Mouse (Mus musculus) layer of hippocampus, postnatal 14 days (tissue): ENCODE data around the gene Ep400. TPM values are rescaled to one million over a fixed set of nuclear protein-coding genes. Genes with fewer than 3 reads are reported as not detected.

Source experiments
- DNase-seq, 2 experiments: peaks; one replicate each; pipeline ENCODE4 v3.0.0; 2021 to 2022; ENCODE audit warnings: low spot score in 2 of 2, mixed read lengths in 1 of 2
- long read RNA-seq, 2 experiments: library from polyadenylated mRNA; stranded (forward); transcript quantifications; one replicate each; pipeline ENCODE4 v2.0.0; 2021
- total RNA-seq, 2 experiments: library from RNA; stranded (reverse); gene quantifications; 2 replicates each; pipeline ENCODE4 v1.2.3; 2021

Ep400 gene
- total RNA-seq: 100 to 1,000 TPM in 1 of 2 experiments, 10 to 100 TPM in 1; 90.9 to 101 TPM
- long read RNA-seq, experiment 1, partial matches to known transcripts: 8 of 12 reads
- long read RNA-seq, experiment 1, other reads (novel, unspliced or antisense): 4 of 12 reads
- long read RNA-seq, experiment 2, partial matches to known transcripts: 6 of 17 reads
- long read RNA-seq, experiment 2, other reads (novel, unspliced or antisense): 11 of 17 reads

DNA sequence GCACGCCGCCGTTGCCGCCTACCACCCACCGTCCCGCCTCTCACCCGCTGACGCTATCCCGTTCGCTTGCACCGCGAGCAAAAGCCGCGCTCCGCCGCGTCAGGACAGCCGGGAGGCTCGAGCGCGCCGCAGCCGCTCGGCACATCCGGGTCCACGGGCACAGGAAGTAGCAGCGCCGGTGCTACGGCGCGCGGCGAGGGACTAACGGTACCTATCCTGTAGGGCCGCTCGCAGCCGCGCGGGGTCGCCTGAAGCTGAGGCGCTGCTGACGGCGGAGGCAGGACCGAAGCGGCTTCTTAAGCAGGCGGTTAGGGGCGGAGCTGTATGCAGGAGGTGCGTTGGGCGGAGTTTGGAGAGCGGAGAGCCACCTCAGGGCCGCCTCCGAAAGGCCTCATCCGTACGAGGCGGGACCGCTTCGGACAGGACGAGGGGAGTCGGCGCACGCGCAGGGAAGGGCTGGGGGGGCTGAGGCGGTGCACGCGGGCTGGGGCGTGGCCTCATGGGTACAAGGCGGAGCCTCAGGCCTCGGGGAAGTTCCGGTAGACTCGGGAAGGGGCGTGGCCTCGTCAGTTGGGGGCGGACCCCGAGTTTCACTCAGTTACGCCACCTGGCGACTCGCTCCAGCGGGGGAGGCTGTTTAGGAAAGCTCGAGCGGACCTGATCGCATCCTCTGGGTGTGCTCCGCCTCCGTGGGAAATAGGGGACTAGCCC lies at the start of gene Ep400:
TSS of gene Ep400 (minus strand) at position 270 of the 711 bp plus-strand sequence.
- DNase-seq: peak; percentile 99 to 100

DNA sequence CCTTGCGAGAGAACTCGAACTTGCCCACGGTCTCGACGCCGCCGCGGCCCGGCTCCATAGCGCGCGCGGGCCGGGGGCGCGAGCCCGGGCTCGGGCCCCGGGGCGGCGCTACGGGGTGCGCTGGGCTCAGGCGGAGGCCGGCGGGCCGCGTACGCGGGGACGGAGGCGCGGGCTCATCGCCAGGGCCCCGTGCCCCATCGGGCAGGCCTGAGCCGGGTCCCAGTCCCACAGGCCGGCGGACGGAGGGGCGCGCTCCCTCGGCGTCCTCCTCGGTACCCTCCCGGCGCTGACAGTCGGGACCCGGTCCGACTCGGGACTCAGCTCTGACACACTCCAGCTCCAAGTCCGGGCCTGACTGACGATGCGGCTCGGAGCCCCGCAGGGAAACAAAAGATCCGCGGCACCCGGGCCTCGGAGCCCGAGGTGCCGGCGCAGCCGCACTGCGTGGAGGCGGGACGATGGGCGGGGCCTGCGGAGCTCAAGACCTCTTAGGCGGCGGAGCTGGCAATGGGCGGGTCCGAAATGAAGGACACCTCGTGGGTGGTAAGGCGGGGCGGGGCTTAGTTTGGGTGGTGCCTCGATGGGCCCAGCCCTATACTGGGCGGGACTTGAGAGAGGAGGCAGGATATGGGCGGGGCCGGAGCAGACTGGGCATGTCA lies 39.3 kb upstream of the Ep400 start, which contains the start of gene Ulk1:
TSS of gene Ulk1 (minus strand) at position 431 of the 659 bp plus-strand sequence.
- peak; percentile 98 to 99 for DNase-seq

DNA sequence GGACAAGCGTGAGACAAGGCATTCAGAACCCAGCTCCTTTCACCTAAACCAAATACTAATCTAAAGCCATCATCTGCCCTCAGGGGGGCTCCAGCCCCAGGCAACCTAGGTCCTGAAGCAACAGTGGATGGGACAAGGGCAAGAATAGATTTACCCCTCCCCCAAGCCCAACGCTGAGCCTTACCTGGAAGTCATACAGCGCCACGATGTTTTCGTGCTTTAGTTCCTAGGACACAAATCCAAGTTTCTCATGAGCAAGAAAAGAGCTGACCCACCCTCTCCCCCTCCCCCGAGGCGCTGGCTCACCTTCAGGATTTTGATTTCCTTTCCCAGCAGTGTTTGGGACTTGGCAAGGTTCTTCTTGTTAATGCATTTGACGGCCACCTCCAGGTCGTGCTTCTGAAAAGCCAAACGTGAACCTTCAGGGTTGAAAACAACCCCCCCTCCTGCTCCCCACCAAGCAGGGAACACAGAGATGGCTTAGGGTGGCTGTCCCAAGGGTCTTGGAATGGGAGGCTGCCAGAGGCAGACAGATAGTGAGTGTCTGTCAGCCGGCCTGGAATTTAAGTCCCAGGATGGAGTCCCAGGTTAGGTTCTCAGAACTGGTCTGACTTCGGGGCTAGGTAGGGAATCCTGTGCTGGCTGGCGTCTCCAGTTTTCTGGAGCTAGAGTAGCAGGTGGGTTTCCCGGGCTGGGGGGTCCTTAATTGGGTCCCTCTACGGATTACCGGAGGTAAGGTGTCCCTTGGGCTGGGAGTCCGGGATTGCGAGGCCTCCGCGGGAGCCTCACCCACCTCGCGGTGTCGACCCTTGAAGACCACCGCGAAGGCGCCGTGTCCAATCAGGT lies 38.5 kb upstream of the Ep400 start:
- peak; percentile 26 to 29 for DNase-seq

DNA sequence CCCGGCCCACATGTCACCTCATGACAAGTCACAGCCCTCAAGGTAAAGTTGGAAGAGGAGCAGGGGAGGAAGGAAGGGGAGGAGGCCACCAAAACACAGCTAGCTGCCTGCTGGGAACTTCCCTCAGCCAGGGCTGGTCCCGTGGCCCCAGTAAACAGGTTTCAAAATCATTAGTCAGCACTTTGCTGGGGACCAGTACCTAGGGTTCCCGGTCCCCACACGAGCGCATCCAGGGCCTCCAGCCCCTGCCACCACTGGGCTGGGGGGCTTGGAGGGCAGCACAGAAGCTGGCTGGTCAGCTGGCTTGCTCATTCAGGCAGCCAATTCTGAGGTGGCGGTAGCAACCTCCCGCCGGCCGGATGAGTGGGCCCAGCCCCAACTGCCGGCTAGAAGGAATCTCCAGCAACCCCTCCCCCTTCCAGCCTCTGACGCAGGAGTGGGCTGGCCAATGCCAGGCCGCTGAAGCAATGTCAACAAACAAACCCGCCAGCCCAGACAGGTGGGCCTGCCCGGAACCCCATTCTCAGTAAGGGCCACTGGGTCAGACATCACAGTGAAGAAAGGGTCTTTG lies 37.6 kb upstream of the Ep400 start:
- peak; percentile 73 to 79 for DNase-seq

DNA sequence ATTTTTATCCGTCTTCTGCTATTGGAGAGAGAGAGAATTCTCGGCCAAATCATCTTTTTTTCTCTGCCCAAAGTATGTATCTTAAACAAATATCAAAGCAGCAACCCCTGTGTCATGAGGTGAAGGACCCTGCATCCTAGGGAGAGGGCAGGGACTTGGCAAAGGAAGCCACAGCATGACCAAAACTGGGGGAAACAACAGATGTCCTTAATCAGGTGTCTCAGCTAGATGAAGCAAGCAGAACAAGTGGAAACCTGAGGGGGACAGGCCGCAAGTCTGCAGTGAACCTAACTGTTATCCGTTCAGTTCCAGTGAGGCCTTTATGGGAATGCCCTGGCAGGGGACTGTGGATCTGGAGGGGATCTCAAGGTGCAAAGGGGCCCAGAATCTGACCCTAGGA lies 36.9 kb upstream of the Ep400 start:
- DNase-seq: no peak

DNA sequence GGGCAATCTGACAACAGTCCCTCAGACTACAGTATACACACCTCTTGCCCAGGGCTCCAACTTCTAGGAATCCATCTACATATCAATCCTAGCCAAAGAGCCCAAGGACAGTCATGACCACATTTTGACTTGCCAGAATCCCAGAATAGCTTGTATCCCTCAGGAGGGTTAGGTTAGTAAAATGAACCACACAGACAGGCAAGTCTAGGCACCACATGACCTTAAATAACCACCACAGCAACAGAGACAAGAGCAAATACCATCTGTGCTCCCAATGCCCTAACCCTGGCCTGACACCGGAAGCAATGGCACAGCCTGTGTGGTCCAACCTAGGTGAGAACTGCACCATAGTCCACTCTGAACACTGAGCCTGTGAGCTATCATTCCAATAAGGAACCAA lies 36.2 kb upstream of the Ep400 start:
- no peak for DNase-seq

DNA sequence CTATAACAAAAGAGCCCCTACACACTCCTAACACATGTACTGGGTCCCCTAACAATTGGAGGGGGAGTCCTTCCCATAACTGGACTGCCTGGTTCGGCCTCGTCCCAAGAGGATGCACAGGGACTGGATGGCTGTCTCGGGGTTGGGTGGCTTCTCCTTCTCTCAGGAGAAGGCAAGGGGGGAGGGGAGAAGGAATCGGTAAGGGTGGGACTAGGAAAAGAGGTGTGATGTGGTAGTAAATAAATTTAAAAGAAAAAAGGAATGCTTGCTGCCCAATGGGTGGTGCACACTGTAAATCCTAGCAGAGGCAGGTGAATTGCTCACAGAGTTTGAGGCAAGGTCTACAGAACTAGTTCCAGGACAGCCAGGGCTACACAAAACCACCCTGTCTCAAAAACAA lies 35.6 kb upstream of the Ep400 start:
- no peak for DNase-seq

DNA sequence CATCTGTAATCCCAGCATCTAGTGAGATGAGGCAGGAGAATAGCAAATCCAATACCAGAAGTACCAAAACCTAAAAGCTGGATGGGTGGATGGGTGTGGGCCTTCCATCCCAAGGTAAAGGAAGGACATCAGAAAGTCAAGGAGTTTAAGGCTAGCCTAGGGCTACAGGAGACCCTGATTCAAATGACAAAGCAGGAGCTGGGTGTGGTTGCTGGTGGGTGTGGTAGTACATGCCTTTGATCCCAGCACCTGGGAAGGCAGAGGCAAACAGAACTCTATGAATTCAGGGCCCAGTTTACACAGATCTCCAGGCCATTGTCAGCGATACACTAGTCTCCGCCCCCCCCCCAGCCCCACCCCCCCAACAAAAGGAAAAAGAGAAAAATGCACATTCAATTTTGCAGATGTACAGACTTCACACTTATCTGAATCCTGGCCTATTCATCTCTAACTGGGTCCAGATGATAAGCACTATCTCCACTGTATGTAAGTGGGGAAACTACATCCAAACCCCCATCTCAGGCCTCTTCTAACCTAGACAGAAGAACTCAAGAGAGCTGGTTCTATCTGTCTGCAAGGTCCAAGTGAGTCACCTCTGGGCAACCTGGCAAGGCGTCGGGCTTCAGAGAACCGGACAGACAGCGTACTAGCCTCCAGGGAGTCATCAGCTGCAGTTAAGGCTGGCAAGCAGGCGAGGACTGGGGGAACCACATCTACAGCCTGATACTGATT lies 33.7 kb upstream of the Ep400 start:
- DNase-seq: no peak

DNA sequence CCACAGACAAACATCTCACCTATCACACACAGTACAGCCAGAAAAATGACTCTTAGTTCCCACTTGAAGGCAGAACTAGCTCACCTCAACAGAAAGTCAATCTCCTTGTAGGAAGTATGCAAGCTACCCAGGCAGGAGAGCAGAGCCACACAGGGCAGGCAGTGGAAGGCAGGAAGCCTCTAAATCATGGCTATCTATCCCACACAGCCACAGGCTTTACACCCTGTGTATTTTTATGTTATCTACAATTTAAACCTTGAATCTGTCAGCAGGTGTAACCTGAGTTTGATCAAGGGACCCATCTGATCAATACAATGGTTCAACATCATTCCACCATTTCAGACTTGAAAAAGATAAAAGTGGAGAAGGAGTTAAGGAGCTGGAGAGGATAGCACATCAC lies 32.3 kb upstream of the Ep400 start:
- DNase-seq: no peak

DNA sequence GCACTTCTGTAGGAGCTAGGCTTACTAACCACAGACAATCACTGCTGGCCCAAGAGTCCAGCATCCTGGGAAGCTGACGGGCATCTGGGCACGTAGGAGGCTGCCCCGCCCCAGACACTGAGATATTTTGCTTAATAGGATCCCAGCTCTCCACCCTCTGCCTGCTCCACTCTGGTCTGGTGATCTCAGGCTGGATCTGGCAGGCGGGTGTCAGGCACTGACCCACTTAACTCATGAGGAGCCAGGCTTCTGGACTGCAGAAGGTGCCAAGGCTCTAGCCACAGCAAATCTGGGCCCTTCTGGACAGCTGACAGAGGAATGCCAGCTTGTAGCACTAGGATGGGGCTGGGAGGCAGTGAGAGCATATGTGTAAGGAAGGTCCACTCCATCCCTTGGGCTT lies 31.7 kb upstream of the Ep400 start:
- no peak for DNase-seq

DNA sequence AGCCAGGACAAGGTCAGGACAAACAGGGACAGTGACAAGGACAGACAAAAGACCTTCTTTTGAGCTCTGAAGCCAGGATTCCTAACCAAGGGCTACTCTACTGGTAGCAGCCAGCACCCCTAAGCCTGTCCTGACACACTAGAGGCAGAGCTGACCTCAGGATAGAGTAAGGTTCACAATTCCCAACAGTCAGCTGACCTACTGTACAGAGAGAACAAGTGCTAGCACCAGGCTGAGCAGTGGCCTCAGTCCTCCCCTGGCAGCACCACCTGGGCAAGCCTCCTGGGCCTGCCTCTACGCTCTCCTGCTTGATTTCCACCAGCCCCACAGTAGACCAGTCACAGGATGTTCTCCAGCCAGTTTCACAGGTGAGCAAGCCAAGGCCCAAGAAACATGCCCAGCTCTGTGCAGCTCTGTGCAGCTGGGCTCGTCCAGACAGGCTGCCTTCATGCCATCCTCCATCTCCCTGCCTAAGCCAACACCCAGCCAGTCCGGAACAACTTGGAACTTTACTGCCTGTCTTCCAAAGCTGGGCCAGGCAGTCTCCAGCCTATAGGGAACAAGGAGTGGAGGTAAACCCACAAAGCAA lies 30.6 kb upstream of the Ep400 start:
- no peak for DNase-seq

DNA sequence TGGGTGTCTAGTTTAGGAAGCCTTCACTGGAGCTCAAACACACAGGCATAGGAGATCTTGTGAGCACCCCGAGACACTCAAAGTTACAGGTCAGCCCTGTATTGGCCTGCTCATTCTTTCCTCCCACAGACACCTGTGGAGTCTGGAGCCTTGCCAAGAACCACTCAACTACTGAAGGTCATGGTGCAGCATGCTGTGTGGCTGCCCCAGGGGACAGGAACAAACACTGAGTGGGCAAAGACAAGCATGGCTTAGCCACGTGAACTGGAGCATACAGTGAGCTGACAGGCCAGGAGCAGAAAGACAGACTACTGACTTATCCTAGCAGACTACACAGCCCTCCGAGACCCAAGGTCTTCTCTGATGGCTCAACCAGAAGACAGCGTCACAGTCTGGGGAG lies 27.2 kb upstream of the Ep400 start:
- DNase-seq: no peak

DNA sequence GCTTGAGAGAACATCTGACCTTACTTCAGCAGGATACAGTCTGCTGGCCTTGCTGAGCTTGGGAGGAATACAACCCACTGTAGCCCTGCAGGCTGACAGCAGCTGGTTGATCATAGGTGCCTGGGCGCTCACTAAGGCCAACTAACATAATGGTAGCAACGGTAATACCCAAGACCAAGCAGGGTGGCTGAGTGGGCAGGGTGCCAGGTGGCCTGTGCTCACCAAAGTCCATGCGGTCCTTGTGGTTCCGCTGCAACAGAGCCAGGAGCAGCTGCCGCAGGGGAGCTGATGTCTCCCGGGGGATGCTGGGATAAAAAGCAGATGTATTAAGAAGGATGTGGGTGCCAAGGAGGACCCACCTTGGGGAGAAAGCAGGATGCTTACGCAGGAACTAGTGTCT lies 23.8 kb upstream of the Ep400 start:
- DNase-seq: no peak

DNA sequence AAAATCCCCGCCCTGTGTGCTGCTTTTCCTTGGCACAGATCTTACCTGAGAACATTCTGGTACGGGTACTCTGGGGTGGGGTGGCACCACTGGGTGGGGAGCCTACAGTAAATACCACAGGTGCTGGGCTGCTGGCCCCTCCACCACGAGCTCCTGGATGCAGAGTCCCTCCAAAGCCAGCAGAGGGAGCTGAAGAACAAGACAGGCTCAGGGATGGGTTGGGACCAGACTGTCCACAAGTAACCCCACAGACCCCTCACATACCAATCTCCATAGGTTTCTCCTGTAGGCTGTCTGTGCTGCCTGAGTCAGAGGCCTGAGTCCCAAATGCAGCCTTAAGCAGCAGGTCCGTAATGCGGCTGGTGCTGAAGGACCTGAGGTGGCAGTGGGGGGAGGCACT lies 18.2 kb upstream of the Ep400 start:
- peak; percentile 29 to 50 for DNase-seq

DNA sequence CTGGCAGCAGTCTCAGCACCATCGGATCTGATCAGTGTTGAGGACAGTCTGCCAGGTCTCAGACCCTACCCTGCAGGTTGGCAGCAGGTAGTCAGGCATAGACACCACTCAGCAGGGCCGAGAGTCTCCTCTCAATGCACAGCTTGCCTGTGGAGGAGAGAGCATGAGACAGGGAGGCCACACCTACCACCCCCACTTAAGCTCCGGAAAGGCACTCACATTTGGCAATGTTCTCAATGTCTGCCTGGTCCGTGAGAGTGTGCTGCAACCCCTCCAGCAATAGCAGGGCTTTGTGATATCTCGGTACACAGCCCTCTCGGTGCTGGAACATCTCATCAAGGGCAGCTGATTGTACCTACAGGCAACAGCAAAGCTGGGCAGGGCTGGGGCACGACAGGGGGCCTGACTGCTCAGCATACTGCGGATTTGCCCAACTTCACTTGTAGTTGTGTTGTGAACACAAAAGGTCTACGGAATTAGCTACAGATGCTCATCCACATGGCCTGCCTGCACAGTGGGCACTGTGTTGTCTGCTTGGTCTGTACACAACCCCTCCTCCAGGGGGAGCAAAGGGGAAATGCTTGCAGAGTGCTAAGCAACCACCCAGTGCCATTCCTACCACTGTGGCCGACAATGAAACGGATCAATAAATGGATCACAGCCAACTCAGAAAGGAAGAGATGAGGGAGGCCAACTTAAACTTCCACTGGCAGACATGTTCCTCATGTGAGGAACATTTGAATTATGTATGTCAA lies 15.7 kb upstream of the Ep400 start:
- peak in 1 of 2 experiments; percentile 26 for DNase-seq

DNA sequence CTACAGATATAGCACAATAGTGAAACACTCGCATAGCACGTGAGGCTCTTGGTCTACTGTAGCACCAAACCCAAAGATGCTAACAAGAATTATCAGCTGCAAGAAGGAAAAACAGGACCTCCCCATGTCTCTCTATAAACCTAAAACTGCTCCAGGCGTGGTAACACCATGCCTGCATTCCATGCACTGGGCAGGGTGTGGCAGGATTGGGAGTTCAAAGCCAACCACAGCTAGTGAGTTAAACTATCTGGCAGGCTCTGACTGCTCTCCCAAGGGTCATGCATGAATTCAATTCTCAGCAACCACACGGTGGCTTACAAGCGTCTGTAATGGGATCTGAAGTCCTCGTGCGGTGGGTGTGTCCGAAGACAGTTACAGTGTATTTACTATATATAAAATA lies 12.6 kb upstream of the Ep400 start:
- DNase-seq: no peak

DNA sequence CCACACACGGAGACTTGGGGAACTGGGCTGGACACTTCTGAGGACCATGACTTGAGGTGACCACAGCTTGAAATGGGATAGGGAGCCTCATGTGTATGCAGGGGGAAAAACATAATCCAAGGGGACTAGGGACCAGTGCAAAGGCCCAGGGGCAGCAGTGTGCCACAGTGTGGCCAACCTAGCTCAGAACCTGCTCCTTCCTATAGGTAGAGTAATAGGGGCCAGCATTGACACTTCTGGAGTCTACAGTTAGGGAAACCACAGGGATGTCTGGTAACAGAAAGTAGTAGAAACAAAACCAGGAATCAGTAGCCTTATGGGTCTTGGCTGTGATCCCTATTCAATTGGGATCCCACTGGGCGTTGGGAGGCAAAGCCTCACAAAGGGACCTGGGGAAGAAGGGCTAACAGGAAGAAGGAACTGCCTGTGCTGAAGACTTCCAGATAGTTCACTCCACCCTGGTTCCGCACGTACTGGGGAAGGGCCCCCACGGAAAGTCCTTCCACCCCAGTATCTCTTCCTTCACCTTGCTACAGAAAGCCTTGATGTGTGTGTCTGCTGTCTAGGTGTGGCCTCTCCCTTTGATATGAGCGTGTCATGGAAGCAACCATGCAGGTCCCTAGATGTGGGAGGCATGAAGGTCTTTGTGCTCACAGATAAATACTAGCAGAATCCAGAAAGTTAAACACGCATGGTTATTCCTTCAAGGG lies 11.2 kb upstream of the Ep400 start:
- DNase-seq: no peak

DNA sequence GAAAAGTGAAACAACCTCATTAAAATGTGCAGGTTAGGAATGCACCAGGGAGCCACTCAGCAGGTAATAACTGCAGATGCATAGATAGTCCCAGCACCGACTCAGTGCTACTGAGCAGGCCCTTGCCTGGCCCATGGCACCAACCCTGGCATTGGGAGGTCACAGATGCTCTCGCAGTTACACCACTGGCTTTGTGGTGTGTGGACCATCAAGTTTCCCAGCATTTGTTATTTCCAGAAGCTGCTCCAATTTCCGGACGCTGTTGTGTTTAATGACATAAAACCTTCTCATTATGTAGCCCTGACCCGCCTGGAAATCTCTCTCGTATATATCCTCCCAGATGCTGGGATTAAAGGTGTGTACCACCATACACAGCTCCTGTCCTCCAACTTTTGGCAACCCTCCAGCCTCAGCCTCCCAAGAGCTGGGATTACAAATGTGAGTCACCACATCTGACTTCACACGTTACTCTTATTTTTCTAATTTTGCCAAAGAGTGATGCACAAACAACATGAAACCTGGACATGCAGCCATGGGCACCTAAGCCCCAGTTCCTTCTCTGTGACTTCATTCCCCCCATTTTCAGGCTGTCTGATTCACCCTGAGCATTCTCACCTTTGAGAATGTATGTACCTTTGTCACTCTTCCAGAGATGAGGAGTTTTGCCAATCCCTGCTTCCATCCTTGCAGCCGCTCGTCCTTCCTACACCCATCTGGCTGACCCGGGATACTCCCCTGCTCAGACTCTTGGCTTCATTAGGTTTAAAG lies 10.4 kb upstream of the Ep400 start:
- DNase-seq: no peak
